11 mouse cellular contexts compared by ENCODE assay signal in the genomic region with DNA sequence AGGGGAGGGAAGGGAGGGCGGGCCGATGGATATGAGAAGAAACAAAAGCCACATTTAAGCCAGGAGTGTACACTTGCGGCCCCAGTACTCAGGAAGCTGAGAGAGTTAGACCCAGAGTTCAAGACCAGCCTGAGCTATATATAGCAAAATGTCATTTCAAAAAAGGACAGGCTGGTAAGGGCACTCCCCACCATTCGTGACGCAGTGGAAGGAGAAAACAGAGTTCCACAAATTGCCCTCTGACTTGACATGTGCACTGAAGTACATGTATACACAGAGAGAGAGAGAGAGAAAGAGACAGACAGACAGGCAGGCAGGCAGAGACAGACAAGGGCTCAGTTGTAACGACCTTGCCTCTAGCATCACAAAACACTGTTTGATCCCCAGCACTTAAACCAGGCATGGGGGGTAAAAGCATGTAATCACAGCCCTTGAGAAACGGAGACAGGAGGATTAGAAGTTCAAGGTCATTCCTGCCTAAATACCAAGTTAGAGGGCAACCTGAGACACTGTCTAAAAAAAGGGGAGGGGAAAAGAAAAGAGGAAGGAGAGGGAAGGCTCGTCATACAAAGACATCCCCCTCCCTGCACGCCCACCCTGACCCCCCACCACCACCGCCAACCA. TPM values are rescaled to one million over a fixed set of nuclear protein-coding genes. Genes with fewer than 3 reads are reported as not detected.
DNase-seq lines count a peak whose midpoint lies in the region; ATAC-seq and TF ChIP-seq lines count a peak whose summit lies in the region.
"Had no signal": no experiment of that assay in that cellular context is flagged by ENCODE, and none has a peak within 500 bp of the region (broad histone marks: within the 10 kb centered on the region; RNA-seq: fewer than 3 reads in every experiment).

No protein-coding gene starts in this region.

- peaks cover 33% of the 10 kb centered on the region for H3K4me1 ChIP-seq in heart, embryonic 16.5 days (ENCODE audit: control insufficient read depth, insufficient read depth, low read length)
- H3K4me1 ChIP-seq in heart, adult 2 months (ENCODE audit: control insufficient read depth, insufficient read depth, low read length): peaks cover 7% of the 10 kb centered on the region; the same call in 1 of the 2 replicates
- peaks cover 46% of the 10 kb centered on the region for H3K4me1 ChIP-seq in thymus, adult 2 months (replicated peaks; ENCODE audit: control insufficient read depth, insufficient read depth, low read length)
- H3K4me1 ChIP-seq in intestine, embryonic 15.5 days (replicated peaks): peaks cover 26% of the 10 kb centered on the region

- H3K27ac ChIP-seq in heart, embryonic 16.5 days (ENCODE audit: low read length): peak overlapping the region; percentile 88
- H3K27ac ChIP-seq in heart, adult 2 months: no peak overlapping the region
- H3K27ac ChIP-seq in thymus, adult 2 months (ENCODE audit: control insufficient read depth, insufficient read depth, low read length): peak overlapping the region; percentile 92
- peak overlapping the region; percentile 59 for H3K27ac ChIP-seq in intestine, embryonic 15.5 days

- intact Hi-C loops in heart, adult 2 months (cut with DNase I): no loop called here

- no peaks in the 10 kb centered on the region; the same call in 1 of the 2 replicates for H3K79me2 ChIP-seq in heart, adult 2 months (replicated peaks; ENCODE audit: control insufficient read depth, insufficient read depth, low read length)

- 0 out of 2 replicates have a peak, but pooled peaks cover 3% of the 10 kb centered on the region for H3K9me3 ChIP-seq in heart, embryonic 16.5 days (replicated peaks; ENCODE audit: control insufficient read depth, low read length)
- H3K9me3 ChIP-seq in intestine, embryonic 15.5 days: no peaks in the 10 kb centered on the region
- H3K9me3 ChIP-seq: G1E had no signal

- 0 out of 2 replicates have a peak, but pooled peaks cover 4% of the 10 kb centered on the region for H3K36me3 ChIP-seq in heart, embryonic 16.5 days (ENCODE audit: control insufficient read depth, insufficient read depth)
- H3K36me3 ChIP-seq in heart, adult 2 months (ENCODE audit: control insufficient read depth, insufficient read depth, low read length): no peaks in the 10 kb centered on the region
- H3K36me3 ChIP-seq in thymus, adult 2 months (ENCODE audit: control insufficient read depth, insufficient read depth, low read length): no peaks in the 10 kb centered on the region
- H3K36me3 ChIP-seq in intestine, embryonic 15.5 days: no peaks in the 10 kb centered on the region
- H3K36me3 ChIP-seq: G1E had no signal

- TF ChIP-seq EP300 in heart, adult 2 months (IDR thresholded peaks at IDR 0.05; ENCODE audit: insufficient read depth, low read depth, low read length): no peak

- peak overlapping the region; percentile 19 for H3K4me2 ChIP-seq in heart, embryonic 16.5 days (ENCODE audit: low read depth, low read length)
- H3K4me2 ChIP-seq in intestine, embryonic 15.5 days (replicated peaks): peak overlapping the region; percentile 38; the same call in 1 of the 2 replicates
- H3K4me2 ChIP-seq: liver, embryonic 11.5 days; midbrain, embryonic 11.5 days had no signal

- H3K9ac ChIP-seq in heart, embryonic 16.5 days (ENCODE audit: low read length): peak overlapping the region; percentile 64
- no peak overlapping the region for H3K9ac ChIP-seq in heart, adult 2 months (ENCODE audit: low read depth, low read length)
- no peak overlapping the region for H3K9ac ChIP-seq in intestine, embryonic 15.5 days

- DNase-seq in heart, adult 2 months: no peak
- peak; percentile 49 for DNase-seq in thymus, adult 2 months
- DNase-seq in thymus, postnatal 10 days (ENCODE audit: low spot score in 2 of 2): no peak
- DNase-seq in embryo, embryonic 9.5 days (ENCODE audit: extremely low spot score): no peak
- no peak for DNase-seq in gastrocnemius, postnatal 4 days (ENCODE audit: low spot score in 2 of 2)
- no peak for DNase-seq in right cerebral cortex, postnatal 10 days (ENCODE audit: low spot score in 2 of 2)

- 27% methylated on average over 10 of the region's 10 CpGs for WGBS in heart, embryonic 16.5 days
- 40% methylated on average over 10 of the region's 10 CpGs for WGBS in heart, adult 2 months
- WGBS in thymus, adult 2 months: 9% methylated on average over 10 of the region's 10 CpGs
- 30% methylated on average over 10 of the region's 10 CpGs for WGBS in intestine, embryonic 15.5 days

- TF ChIP-seq POLR2A in heart, adult 2 months (IDR thresholded peaks at IDR 0.05; ENCODE audit: insufficient read depth, low read depth, low read length): no peak
- no peak for TF ChIP-seq POLR2A in thymus, adult 2 months (IDR thresholded peaks at IDR 0.05; ENCODE audit: control insufficient read depth, extremely low read depth, insufficient read depth, low read length, poor library complexity)

- TF ChIP-seq CTCF in heart, adult 2 months (IDR thresholded peaks at IDR 0.05): no peak
- no peak for TF ChIP-seq CTCF in thymus, adult 2 months (IDR thresholded peaks at IDR 0.05; ENCODE audit: borderline replicate concordance, control insufficient read depth, extremely low read depth, insufficient read depth, low read length, poor library complexity)

- ATAC-seq in heart, embryonic 16.5 days (replicated peaks; ENCODE audit: extremely low read depth, insufficient read depth, low FRiP score): peak; percentile 29
- ATAC-seq in intestine, embryonic 15.5 days: peak; percentile 21; the same call in 1 of the 2 replicates

- H3K4me3 ChIP-seq in heart, embryonic 16.5 days (ENCODE audit: low read length): no peak overlapping the region
- no peak overlapping the region for H3K4me3 ChIP-seq in heart, adult 2 months
- H3K4me3 ChIP-seq in thymus, adult 2 months (ENCODE audit: control insufficient read depth, insufficient read depth, low read length): no peak overlapping the region
- no peak overlapping the region for H3K4me3 ChIP-seq in intestine, embryonic 15.5 days (replicated peaks)

- H3K27me3 ChIP-seq in heart, embryonic 16.5 days (ENCODE audit: control insufficient read depth, insufficient read depth, low read length): no peaks in the 10 kb centered on the region
- H3K27me3 ChIP-seq in heart, adult 2 months (ENCODE audit: control insufficient read depth, insufficient read depth, low read length): no peaks in the 10 kb centered on the region
- H3K27me3 ChIP-seq in thymus, adult 2 months (ENCODE audit: control insufficient read depth, insufficient read depth, low read length): no peaks in the 10 kb centered on the region
- H3K27me3 ChIP-seq in intestine, embryonic 15.5 days (replicated peaks): no peaks in the 10 kb centered on the region

RNA-seq across cellular contexts. Expression of a gene that starts 11.2 kb away (rescaled TPM):
- 48.2 and 50.7 TPM in 2 replicates for polyA plus RNA-seq in heart, embryonic 16.5 days (2015; fragmentation: Nextera tagmentation; extraction: Ambion mirVana)
- total RNA-seq in heart, adult 2 months (2021): 10 to 100 TPM; 23.8 to 26.4 TPM
- polyA plus RNA-seq in heart, adult 2 months (2012; rRNA removed): 13.4 and 18.0 TPM in 2 replicates
- 75.6 and 83.9 TPM in 2 replicates for polyA plus RNA-seq in thymus, adult 2 months (2012; rRNA removed)
- 81.6 and 84.4 TPM in 2 replicates for polyA plus RNA-seq in intestine, embryonic 15.5 days (2015; fragmentation: Nextera tagmentation; extraction: Ambion mirVana)
- 10 to 100 TPM; 50.0 to 57.8 TPM for total RNA-seq in gastrocnemius, postnatal 4 days (2021)
